Mouse (Mus musculus) urinary bladder, postnatal 14 days (tissue): ENCODE data around the gene Zcchc14.

Experiments
- DNase-seq: peaks from one replicate; pipeline ENCODE4 v3.0.0; 2021; ENCODE audit warnings: low spot score

Gene Zcchc14

DNA sequence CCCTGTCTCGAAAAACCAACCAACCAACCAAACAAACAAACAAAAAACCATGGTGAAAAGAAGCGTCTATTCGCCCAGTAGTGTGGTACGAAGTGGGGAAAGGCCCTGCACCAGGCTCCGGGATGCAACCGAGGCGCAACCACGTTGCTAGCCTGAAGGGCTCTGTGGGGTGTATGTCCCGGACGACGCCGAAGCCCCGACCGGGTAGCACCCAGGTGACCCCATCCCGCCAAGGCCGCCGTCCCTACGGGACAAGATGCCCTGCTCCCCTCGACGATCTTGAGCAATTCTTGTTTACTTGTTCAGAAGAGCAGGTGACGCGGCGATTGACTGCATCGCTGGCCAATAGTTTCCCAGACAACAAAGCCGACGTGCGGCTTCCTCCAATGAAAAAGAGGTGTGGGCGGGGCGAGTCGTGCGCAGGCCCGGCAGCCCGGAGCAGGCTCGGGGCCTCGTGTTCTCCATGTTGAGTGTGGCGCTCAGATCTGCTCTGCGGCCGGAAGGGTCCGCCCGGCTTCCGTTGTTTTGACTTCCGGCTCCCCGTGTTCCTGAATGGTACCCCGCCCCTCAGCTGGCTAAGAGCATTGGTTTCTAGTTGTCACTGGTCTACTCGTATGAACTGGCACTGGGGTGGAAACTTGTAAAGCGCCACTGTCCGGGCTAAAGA is 67.4 kb downstream of the Zcchc14 start:
- DNase-seq = peak; percentile 100

GRCm38 (mm10) chr8:121584730-121585129 is 68.0 kb downstream of the Zcchc14 start:
- DNase-seq = no peak

GRCm38 (mm10) chr8:121583653-121584052 is 69.0 kb downstream of the Zcchc14 start:
- no peak for DNase-seq

DNA sequence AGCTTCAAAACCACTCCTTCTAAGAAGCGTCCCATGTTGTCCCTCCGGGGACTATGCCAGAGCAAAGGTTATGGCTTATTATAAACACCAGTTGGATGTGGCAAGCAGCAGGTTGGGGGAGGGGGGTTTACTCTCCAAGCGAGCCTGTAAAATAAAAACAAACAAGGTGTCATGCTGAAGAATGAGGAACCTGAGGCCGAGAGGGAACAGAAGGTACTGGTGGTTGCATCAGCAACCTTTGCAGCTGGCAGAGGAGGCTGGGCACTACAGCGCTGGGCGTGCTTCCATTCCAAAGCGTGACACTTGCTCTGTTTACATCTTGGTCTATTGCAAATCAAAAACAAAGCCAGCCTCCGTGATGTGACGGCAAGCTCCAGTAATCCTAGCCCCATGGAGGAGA is 72.2 kb downstream of the Zcchc14 start:
- peak; percentile 48 for DNase-seq

GRCm38 (mm10) chr8:121578676-121579451 is 73.8 kb downstream of the Zcchc14 start, which contains the start of gene Fbxo31:
Gene Fbxo31, minus strand, starts transcription at chr8:121578806.
- DNase-seq = peak; percentile 95

GRCm38 (mm10) chr8:121577751-121578675 is 74.7 kb downstream of the Zcchc14 start:
- no peak for DNase-seq

DNA sequence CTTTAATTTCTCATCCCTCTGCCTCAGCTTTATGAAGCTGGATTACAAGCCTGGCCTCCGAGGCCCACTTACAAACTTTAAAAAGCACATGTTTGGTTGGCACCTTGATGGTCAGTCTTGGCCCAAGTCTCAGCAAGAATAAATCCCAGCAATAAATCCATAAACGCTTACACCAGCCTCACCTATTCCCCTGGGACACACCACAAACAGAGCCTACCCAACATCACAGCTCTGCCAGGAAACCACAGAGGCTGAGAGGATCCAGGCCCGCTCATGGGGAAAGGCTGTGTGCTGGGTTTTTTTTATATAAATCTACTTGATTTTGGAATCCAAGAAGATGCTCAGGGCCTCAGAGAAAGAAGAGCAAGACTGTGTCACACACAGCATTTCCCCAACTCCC is 77.0 kb downstream of the Zcchc14 start:
- DNase-seq = no peak

GRCm38 (mm10) chr8:121573275-121573674 is 79.4 kb downstream of the Zcchc14 start:
- DNase-seq = peak; percentile 83

- DNase-seq = no peak
These were observed 80.6 kb downstream of the Zcchc14 start for GRCm38 (mm10) chr8:121572121-121572520.

- DNase-seq = no peak
These were observed 81.9 kb downstream of the Zcchc14 start for GRCm38 (mm10) chr8:121570801-121571200.

GRCm38 (mm10) chr8:121570335-121570734 is 82.4 kb downstream of the Zcchc14 start:
- no peak for DNase-seq

DNA sequence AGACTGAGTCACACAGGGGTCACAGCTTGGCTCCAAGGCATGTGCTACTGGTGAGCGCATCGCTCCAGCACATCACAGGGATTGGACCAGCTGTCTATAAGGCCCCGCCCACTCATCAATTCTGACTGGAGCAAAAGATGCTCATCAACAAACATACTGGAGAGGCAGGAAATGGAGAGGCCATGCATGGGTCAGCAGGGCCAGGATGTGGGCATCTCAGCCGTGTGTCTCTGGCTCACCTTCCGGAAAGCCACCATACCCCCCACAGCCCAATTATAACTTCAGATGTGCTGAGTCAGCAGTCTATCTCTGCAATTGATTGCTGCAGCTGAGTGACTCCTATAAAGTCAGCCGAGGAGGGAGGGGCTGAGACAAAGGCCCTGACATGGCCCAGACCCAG is 84.4 kb downstream of the Zcchc14 start:
- DNase-seq = no peak

DNA sequence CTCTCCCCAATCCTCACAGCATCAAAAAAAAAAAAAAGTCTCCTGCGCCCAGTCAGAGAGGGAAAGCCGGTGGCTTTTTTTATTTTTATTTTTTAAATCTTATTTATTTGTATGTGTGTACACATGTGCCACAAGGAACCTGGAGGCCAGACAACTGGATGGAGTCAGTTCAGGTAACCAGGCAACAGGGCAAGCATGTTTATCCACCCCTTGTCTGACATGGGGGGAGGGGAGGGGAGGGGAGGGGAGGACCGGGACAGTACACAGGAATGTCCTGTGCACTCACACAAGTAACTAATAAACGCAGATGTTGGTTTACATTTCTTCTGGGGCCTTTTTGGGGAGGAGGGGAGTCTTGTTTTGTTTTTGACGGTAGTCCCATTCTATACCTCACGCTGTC is 89.0 kb downstream of the Zcchc14 start:
- no peak for DNase-seq

DNA sequence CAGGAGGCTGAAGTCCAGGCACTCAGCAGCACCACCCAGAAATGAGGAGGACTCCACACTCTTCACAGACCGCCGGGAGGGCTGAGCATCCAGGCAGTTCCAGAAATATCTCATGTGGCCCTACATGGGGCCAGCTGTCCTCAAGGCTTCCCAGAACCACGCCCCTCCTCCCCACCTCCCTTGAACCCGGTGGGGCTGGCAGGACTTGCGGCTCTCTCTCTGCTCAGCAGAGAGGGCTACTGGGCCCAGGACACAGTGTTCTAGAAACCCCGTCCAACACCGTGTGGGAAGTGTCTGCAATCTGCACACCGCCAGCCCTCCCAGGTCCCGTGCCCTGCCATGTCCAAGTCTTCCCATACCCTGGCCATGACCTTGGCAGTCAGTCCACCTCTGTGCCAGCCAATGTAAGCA is 89.8 kb downstream of the Zcchc14 start:
- DNase-seq = peak; percentile 63

GRCm38 (mm10) chr8:121561636-121562345 is 90.9 kb downstream of the Zcchc14 start:
- peak; percentile 64 for DNase-seq

DNA sequence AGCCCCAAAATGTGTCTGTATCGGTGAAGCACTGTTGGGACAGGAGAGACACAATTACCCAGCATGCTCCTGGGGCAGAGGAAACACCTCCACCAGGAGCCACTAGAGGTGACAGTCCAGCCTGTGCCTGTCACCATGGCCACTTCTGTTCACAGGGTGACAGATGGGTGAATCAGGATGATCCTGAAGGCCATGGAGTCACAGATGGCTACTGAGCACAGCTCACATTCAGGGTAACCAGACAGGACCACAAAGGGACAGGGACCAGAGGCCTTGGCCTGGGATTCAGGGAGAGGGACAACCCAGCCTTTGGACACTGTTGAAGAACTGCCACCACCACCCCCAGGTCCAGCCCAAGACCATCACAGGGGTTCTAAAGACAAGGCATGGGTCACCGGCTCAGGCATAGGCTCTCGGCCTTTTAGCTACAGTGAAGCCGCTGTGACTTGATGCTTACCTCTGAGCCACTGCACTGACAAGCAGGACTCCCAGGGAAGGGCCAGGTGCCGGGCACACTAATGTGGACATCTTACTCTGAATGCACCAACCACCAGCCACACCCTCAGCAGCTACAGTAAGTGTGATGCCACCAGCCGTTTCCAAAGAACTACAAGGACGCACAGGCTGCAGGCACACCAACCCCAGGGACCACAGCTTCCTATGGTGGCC is 92.1 kb downstream of the Zcchc14 start:
- no peak for DNase-seq

DNA sequence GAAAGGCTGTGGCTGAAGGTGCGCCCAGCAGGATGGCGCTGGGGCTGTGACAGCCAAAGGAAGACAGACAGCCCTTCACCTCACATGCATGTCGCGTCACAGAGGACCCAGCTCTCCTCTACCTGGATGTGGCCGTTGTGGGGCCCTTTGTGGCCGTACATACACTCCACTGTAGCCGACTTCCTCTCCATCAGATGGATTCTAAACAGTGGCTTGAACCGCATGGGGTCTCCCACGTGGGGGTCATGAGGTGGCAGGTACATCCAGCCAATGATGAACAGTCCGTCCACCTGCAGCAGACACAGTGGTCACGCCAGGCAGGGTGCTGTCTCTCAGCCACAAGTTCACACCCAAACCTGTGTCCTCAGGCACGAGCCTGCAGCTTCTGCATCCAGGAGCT is 92.9 kb downstream of the Zcchc14 start:
- no peak for DNase-seq

- no peak for DNase-seq
These were observed 94.2 kb downstream of the Zcchc14 start for GRCm38 (mm10) chr8:121558538-121558937.

- DNase-seq = no peak
These were observed 95.0 kb downstream of the Zcchc14 start for GRCm38 (mm10) chr8:121557746-121558145.

DNA sequence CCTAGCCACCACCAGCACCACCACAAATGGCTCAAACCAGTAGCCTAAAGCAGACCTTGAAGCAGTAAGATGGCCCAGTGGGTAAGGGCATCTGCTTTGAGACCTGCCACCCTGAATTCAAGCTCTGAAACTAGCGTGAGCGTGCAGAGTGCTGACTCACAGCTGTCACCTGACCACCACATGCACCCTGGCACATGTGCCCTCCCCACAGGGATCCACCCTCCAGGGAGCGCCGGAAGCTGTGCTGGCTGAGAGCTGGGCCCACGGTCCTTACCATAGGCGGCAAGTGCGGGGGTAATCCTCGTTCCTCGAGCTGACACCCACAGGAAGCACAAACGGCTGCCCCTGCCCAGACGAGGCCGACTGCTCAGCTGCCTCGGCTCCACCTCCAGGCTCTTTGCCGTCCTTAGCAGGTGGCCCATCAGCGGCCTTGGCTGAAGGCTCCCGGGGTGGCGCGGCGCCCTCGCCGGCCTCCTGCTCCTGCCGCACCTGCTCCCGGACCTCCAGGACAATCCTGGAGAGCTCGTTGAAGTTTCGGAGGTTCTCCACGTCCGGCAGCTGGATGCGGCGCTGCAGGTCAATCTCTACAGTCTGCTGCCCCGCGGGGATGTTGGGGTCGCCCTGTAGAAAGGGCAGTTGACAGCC is 98.7 kb downstream of the Zcchc14 start:
- DNase-seq = no peak

- DNase-seq = no peak
These were observed 100.2 kb downstream of the Zcchc14 start for GRCm38 (mm10) chr8:121552506-121552905.
